Mouse (Mus musculus): ENCODE results near the gene Epb41l4b.

Epb41l4b gene

DNA sequence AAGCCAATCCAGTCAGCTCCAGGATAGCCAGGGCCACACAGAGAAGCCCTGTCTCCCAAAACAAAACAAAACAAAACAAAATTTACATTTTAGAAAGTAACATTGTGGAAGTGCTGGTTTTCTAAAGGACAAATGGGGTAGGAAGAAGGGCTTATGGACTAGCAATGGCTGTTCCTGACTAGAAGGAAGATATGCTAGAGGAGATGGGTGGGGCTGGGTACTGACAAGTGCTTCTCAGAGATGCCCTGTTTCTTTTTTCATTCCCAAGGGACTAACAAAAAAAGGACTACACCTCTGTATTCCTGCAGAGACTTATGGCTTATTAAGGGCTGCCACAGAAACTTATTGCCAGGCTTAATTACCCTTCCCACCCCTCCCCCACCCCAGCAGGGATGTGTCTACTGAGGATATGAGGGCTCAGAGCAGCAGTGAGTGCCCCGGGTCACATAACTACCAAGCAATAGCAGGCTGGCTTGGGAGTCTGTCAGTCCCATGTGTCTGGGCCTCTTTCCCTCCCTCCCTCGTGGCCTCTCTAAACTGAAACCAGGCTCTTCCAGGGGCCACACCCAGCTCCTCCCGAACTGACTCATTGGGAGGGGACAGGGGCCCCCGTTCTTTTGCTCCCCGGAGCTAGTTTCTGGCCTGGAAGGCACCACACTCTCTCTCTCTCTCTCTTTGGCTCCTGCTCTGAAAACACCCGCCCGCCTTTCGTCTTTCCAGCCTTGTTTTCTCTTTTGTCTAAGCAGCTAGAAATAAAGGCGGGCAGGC lies 10.0 kb upstream of the Epb41l4b start:
- DNase-seq, result peak; percentile 58

DNA sequence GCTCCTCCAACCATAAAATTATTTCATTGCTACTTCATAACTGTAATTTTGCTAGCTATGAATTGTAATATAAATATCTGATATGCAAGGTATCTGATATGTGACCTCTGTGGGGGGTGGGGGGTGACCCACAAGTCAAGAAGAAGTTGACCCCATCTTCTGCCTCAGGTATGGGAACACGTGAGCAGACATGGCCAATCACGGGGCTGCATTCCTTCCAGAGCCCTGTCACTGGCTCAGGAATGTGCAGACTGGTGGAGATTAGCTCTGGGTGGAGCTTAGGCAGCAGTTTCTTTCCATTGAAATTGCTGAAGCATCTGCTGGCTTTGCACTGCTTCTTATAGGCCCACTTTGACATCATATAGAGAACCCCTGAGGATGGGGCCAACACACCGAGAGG lies 4.9 kb upstream of the Epb41l4b start:
- DNase-seq, result no peak

DNA sequence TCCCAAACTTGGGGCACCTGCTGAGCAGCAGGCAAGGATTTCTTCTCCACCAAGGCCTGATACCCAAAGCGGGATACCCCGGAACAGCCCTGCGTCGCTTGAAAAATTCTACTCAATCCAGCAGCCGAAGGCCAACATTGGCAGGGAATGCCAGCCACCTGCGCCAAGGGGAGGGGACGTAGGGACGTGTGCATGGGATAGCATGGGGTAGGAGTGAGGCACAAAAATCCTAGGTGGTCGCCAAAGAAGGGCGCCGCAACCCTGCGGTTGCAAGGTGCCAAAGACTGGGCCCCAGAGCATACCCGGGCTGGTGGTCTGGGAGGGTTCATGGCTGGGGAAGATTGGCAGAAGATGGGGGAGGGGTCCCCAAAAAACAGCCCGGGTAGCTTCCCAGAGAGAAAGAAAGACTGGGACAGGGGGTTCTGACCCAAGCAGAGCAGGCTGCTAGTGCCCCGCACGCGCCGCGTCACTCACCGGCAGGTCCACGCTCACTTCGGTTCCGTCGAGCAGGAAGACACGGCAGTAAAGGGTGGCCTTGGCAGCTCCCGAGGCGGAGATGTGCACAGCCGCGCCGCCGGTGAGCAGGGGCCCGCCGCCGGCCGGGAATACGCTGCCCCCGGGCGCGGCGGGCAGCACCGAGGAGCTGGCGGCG lies 737 bp downstream of the Epb41l4b start:
- DNase-seq, result no peak

DNA sequence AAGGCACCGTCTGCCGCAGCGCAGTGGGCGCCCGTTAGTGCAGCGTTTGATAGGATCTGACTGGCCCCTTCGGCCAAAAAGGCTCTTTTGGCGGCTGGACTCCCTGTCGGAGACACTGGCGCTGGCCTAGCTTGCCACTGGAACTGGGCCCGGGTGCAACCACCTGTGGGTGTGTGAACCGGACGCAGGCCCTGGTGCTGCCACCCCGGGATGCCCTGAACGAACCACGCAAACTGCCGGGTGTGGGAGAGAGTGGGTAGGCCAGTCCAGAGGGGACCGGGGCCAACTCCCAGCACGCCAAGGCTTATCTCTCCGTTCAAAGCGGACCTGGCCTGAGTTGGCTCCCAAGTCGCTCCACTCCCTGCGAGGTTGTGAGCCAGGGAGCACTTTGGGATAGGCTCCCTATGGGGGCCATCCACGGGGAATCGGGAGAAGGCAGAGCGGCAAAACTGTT lies 1.3 kb downstream of the Epb41l4b start:
- DNase-seq, result peak; percentile 40

DNA sequence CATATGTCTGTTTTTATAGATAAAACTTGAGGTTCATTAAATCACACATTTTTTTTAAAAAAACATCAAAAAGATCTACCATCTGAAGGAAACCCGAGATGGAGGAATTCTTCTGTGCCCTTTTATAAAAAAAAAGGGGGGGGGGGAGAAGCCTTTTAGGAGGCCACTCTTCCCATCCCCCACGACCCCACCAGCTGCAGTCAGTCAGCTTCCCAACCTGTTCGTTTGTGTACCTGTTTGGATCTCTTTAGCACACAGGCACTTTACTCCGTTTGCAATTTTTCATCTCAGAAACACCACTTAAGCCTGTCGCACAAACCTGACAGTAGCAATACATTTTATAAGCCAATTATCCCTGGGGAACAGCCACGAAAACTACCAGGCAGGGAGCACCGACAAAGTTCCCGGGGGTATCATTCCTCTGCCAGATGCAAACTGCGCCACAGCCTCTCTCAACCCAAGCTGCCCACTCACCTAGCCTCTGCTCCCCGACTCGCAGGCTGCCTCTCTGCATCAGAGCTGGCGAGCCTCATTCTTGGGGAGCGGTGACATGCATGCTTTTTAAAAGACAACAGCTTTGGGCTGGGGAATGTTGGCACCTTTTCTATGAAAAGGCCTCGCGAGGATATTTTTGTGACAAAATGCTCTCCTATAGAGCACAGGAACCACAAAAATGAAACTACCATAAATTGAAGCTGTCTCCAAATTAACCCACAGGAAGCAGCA lies 2.1 kb downstream of the Epb41l4b start:
- DNase-seq, result no peak

DNA sequence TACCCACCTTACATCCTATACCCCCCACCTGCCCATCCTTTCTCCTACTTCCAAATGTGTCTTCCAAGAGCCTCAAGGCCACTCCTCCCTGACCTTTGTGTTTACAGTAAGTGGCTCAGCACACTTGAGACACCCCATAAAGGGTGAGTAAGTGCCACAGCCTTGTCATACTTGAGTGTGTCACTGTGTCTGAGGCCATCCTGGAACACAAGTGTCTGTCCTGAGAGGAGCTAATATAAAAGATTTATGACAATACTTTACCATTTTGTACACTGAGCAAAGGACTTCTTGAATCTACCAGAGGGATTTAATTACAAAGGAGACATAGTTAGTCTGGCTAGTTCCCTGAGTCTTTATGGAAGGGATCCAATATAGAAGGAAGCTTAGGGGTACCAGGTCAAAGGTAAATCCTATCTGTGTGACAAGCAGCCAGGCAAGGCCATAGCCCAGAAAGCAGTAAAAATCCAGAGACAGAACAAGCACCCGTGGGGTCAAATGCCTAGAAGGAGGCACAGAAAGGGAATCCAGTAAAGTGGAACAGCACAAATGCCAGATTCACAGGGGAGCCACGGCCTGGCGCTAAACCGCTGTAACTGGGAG lies 2.9 kb downstream of the Epb41l4b start:
- peak; percentile 32 for DNase-seq

DNA sequence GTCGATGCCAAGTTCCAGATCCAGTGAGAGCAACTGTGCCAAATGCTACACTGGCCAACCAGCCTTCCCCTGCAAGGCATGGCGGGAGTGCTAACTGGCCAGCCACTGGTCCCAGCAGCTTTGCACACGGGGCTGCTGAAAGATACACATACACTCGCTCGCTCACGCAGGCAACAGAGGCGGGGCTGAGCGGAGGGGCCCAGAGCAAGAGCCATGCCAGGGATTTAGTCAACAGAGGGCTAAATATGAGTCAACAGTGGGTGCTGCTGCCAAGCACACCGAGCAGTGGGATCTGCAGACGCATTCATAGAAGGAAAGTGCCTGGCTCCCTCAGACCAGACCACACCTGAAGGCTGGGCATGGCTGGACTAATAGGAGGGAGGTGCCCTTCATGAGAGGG lies 3.8 kb downstream of the Epb41l4b start:
- no peak for DNase-seq

DNA sequence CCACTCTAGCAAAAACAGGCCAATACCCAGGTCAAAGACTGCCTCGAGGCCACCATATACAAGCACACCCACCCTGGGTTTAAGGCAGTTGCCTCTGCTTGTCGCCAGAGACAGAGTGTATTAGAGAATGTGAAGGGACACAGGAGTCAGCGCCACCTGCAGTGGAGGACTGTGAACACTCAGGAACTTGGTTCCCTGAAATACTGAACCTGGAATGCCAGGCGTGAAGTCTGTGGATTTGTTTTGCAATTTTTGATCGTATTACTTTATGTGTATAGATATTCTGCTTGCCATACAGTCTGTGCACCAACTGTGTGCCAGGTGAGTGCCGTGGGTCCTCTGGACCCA lies 5.2 kb downstream of the Epb41l4b start:
- DNase-seq, result no peak

DNA sequence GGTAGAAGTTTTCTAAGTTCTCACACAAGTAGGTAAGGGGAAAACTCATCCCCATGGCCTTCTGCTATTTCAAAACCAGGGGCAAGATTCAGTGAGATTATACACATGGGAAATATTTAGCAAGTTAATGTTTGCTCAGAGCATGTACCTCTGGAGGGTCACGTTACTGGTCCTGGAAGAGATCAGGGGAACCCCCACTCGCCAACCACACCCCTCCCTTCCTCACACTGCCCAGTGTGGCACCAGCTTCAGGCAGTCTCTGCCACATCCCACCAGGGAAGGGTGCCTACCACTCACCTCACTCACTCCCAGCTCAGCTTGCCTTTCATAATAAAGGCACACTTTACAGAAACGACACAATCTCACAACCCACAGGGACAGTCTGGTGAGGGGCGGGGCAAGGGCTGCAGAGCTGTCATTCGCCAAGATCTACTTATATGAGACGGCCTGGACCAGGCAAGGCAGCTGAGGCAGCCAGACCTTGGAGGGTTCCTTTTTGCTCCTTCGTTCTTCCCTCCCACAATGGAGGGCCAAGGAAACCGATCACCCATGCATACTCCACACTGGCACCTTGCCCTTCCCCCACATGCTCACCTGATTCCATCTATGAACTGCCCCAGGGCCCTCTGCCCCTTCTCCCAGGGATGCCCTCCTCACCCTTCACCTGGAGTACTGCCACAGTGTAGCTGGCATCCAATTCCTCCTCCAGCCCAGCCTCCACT lies 5.7 kb downstream of the Epb41l4b start:
- DNase-seq, result no peak

DNA sequence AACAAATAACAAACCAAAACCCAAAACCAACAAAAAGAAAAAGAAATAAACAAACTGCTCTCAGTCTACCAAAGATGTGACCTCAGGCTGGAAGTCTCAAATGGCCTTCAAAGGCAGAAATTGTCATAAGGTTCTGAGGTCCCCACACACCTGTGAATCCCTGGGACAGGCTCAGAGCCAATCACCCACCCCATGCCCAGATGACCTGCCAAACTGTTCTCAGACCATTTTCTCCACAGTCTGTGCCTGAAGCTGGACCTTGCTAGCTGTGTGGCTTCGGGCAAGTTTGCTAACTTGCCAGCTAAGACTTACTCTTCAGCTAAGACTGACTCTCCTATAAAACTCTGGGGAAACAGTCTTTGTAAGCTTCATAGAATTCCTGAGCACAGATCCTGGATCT lies 7.8 kb downstream of the Epb41l4b start:
- no peak for DNase-seq

DNA sequence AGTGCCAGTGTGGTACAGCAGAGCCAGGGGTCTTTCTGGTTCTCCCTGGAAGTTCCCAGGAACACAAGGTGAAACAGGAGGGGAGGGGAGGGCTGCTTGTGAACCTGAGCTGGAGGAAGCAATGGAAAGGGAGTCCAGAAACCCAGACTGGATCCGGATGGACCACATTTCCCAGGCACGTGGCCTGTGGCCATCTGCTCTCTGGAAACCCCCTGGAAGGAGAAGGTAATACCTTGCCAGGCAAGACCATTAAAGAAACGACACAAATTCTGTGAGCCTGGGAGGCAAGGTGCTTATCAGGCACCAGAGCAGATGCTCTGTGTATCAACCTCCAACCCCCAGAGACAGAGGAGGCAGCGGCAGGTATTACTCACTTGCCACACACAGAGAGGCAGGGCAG lies 8.7 kb downstream of the Epb41l4b start:
- DNase-seq, result no peak

DNA sequence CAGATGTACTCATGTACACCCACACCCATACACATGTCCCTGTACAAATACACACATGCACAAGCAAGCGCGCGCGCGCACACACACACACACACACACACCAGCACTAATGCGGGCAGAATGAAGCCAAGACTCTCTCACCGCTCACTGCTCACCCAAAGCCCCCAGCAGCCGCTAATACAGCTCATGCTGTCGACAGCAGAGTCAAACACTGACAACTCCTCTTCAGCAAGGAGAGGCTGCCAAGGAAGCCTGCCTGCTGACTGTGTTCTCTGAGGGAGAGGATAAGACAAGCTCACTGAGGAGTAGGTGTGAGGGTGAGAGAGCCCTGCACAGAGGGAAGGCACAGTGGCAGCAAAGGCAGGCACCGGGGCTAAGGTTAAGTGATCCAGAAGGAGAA lies 11.4 kb downstream of the Epb41l4b start:
- DNase-seq, result no peak

DNA sequence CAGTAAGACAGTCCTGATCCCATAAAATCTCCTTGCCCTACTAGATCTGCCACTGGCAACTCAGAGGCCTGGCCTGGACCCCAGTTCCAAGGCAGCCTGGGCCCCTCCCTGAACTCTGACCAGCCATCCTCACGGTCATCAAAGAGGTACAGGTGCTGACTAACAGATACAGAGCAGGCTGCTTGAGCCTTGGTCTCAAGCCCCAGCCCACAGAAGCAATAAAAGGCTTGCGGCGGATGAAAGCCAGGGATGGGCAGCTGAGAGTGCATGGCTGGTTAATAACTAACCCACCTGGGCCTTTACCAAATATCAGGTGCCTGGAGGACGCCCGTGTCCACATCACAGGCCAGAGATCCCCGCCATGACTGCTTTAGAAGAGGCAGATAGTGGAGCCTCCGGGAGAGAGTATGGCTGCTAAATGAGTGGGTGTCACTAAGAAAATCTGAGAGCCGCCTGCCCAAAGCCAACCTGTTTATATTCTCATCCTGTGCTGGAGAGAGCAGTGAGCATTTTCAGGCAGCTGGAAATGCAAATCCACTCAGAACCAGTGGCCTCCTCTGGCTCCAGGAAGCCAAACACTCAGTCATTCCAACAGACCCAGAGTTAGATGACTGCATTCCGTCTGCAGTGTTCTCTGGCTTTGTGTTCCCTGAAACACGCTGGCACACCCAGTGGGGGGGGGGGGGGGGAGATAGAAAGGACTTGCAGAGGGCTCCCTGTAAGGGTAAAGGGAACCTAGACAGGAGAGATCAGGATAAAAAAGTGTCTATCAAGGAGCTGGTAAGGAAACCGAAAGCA lies 13.3 kb downstream of the Epb41l4b start:
- no peak for DNase-seq

DNA sequence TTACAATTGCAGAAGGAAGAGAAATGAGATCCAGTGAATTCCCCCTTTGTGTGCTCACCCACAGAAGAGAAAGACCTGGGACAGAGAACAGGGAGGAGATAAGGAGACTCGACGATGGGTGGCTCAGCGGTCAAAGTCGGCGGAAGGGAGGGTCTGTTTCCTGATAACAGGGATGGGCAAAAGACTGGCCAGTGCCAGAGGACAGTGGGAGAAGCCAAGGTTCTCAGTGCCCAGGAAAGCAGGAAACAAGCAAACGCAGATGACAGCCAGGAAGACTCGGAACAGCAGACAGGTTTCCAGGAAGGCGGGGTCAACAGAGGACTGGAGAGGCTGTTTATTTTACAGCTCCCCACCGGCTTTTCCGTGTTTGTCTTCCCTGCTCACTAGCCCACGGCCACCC lies 20.2 kb downstream of the Epb41l4b start:
- no peak for DNase-seq

DNA sequence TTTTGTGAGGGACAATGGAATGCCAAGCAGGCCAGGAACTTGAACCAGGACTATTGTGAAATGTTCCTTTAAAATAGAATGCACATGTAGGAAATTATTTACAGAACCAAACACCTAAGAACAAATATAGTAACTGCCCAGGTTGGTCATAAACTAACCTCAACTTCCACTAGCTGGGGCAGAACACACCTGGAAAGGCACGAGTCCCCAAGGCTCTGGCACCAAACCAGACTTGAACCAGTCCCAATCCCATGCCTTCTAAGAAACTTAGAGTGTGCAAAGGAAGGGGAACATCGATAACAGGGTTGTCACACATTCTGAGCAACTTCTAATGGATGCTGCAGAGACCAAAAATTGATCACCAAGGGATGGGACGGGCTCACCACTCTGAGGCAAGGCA lies 21.1 kb downstream of the Epb41l4b start:
- no peak for DNase-seq

DNA sequence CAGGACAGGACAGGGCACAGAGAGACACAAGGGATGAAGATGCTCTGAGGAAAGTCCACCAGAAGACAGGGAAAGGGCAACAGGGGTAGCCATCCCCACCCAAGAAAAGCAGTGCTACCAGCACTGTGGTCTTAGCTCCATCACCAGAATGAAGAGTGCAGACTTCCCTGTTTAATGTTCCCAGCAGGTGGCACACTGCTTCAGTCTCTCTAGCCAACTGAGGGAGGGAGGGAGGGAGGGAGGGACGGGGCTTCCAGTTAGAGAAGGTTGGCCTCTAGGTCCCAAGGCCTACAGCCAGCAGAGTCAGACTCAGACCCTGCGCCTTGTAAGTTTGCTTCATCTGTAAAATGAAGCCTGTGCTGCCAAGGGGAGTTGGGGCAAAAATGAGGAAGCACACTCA lies 22.7 kb downstream of the Epb41l4b start:
- DNase-seq, result peak; percentile 59

DNA sequence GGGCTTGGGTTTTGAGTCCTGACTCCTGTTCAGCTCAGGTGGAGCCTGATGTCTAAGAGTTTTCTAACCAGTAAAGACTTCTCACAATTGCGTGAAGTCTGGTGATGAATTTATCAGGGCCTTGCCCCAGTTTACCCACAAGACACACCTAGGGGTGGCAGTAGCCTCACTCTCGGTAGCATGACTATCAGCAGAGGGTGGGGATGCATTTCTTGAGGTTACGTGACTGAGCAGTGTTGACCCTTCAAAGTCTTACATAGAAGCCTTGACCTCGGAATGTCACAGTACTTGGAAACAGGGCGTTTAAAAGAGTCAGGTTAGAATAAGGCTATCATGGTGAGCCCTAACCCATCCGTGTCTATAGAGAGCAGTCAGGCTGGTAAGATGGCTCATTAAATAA lies 23.3 kb downstream of the Epb41l4b start:
- no peak for DNase-seq

DNA sequence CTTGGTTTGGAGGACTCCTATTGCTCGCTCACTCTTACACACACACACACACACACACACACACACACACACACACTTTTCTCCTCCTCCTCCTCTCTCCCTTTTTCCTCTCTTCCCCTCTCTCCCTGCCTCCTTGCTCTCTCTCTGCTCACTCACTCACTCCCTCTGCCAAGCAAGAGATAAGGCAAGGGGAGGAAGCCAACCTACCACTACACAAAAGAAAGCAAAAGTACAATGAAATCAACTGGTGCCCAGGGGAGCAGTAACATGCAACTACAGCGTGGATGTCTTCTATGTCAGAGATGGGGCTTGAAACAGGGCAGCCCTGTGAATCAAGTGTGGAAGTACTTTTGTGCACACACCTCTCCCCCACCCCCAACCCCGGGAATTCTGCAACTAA lies 24.4 kb downstream of the Epb41l4b start:
- DNase-seq, result no peak

DNA sequence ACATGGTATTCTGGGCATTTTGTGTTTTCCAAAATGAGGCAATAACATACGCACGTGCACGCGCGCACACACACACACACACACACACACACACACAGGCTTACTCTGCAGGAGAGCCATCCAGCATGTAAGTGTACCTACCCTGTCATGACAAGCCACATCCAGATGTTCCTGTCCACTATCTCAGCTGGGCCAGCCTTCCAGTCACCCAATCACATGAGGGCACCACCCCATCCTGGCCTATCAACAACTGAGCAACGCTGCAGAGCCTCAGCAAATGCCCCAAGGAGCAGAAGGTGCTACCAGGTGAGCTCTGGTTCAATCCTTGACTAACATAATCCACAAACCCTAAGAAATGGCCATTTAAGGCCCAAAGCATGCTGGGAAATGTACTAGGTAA lies 27.0 kb downstream of the Epb41l4b start:
- no peak for DNase-seq

DNA sequence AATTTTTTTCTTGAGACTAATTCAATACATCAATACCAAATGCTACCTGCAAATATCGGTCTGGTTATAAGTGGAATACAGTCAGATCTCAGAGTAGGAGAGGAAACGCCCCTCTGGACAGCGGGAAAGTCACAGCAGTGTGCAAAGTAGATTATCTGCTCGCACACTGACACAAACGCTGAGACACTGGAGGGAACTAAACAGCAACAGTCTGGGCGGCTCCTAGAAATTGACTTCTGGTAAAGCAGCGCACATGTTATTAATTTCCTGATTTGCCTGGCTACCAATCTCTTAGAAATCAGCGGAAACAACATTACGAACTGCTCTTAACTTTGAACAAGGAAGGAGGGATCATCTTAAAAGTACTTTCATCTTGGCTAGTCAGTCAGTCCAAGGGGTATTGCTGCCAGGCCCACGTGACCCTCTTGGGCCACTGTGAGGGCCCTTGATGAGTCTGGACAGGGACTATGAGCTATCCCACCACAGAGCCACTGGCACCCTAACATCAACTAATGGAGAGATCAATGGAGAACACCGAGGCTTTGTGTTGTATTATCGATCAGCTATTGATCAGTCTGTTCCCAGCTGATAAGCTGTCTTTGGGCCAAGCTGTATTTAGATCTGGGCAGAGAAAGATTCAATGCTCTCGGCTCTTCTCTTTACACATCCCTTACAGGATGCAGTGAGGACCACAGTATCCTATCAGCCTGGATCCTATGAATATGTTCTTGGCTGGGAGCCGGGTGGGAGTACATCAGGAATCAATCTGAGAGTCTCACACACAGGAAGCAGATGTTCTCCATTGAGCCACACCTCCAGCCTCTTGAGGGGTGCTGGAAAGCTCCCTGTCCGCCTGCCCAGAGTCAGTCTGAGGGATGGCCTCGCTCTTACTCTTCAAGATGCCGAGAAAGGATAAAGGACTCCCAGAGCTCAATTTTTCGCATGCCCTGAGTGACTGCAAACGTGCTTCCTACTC lies 28.3 kb downstream of the Epb41l4b start:
- peak; percentile 56 for DNase-seq

Measured in embryo, embryonic 11 days (tissue).